25 mouse cellular contexts compared by ENCODE assay signal in genomic region chr6:22200133-22200532, GRCm38 (mm10).
DNase-seq lines count a peak whose midpoint lies in the region; ATAC-seq and TF ChIP-seq lines count a peak whose summit lies in the region.
"Had no signal": no experiment of that assay in that cellular context is flagged by ENCODE, and none has a peak within 500 bp of the region (broad histone marks: within the 10 kb centered on the region; RNA-seq: fewer than 3 reads in every experiment).

No protein-coding gene starts in this region.

- no peaks in the 10 kb centered on the region for H3K4me1 ChIP-seq in heart, embryonic 10.5 days
- H3K4me1 ChIP-seq in CH12.LX (ENCODE audit: control insufficient read depth in 1 of 2, insufficient read depth in 2 of 2): peaks cover 31 to 45% of the 10 kb centered on the region in 2 experiments
- H3K4me1 ChIP-seq in midbrain, embryonic 14.5 days (ENCODE audit: control insufficient read depth, insufficient read depth, low read length): no peaks in the 10 kb centered on the region

- TF ChIP-seq POLR2A in CH12.LX (IDR thresholded peaks at IDR 0.05; ENCODE audit: low read depth, low read length): no peak

- H3K79me2 ChIP-seq in CH12.LX (replicated peaks; ENCODE audit: control insufficient read depth, extremely low read depth, insufficient read depth, poor library complexity, severe bottlenecking): no peaks in the 10 kb centered on the region

- H3K27ac ChIP-seq in heart, embryonic 10.5 days: no peak overlapping the region
- peak overlapping the region; percentile 62 for H3K27ac ChIP-seq in CH12.LX (ENCODE audit: insufficient read depth, low read depth)
- H3K27ac ChIP-seq in midbrain, embryonic 14.5 days (replicated peaks; ENCODE audit: low read depth, low read length): no peak overlapping the region
- H3K27ac ChIP-seq: embryonic facial prominence, embryonic 13.5 days; embryonic facial prominence, embryonic 15.5 days; forebrain, embryonic 10.5 days; forebrain, embryonic 12.5 days had no signal

- no peaks in the 10 kb centered on the region for H3K9me3 ChIP-seq in heart, embryonic 10.5 days
- no peaks in the 10 kb centered on the region for H3K9me3 ChIP-seq in CH12.LX (replicated peaks; ENCODE audit: low read length)
- H3K9me3 ChIP-seq in midbrain, embryonic 14.5 days (ENCODE audit: control insufficient read depth, low read length): no peaks in the 10 kb centered on the region
- H3K9me3 ChIP-seq: embryonic facial prominence, embryonic 13.5 days; embryonic facial prominence, embryonic 15.5 days; forebrain, embryonic 10.5 days; forebrain, embryonic 12.5 days; G1E had no signal

- no peak overlapping the region for H3K4me3 ChIP-seq in heart, embryonic 10.5 days
- H3K4me3 ChIP-seq in CH12.LX (replicated peaks in 1 of 3; ENCODE audit: low read depth in 2 of 3, low read length in 2 of 3, poor library complexity in 1 of 3): no peak overlapping the region
- no peak overlapping the region for H3K4me3 ChIP-seq in midbrain, embryonic 14.5 days (replicated peaks; ENCODE audit: low read depth, low read length)
- H3K4me3 ChIP-seq: embryonic facial prominence, embryonic 13.5 days; embryonic facial prominence, embryonic 15.5 days; erythroblast, embryonic 14.5 days; forebrain, embryonic 10.5 days; forebrain, embryonic 12.5 days had no signal

- TF ChIP-seq RAD21 in CH12.LX (IDR thresholded peaks at IDR 0.05; ENCODE audit: low read depth, low read length): no peak

- H3K9ac ChIP-seq in CH12.LX (ENCODE audit: insufficient read depth, low read depth): peak overlapping the region; percentile 33; the same call in 1 of the 2 replicates
- no peak overlapping the region for H3K9ac ChIP-seq in midbrain, embryonic 14.5 days (replicated peaks; ENCODE audit: low read length)
- H3K9ac ChIP-seq: embryonic facial prominence, embryonic 13.5 days; embryonic facial prominence, embryonic 15.5 days; forebrain, embryonic 12.5 days had no signal

- no peak overlapping the region for H3K4me2 ChIP-seq in CH12.LX (ENCODE audit: insufficient read depth, low read depth, poor library complexity, severe bottlenecking)
- H3K4me2 ChIP-seq in midbrain, embryonic 14.5 days (ENCODE audit: low read length): no peak overlapping the region
- H3K4me2 ChIP-seq: embryonic facial prominence, embryonic 13.5 days; embryonic facial prominence, embryonic 15.5 days; forebrain, embryonic 12.5 days had no signal

- WGBS in heart, embryonic 10.5 days: 79% methylated on average over 3 of the region's 3 CpGs
- WGBS in midbrain, embryonic 14.5 days: 92% methylated on average over 3 of the region's 3 CpGs

- DNase-seq in heart, embryonic 10.5 days (ENCODE audit: low spot score): peak; percentile 25
- no peak for DNase-seq in heart, adult 18-20 months
- no peak for DNase-seq in CH12.LX (ENCODE audit: extremely low read depth)
- peak; percentile 29 for DNase-seq in brain, adult 2 months (ENCODE audit: low read depth, low spot score)
- no peak for DNase-seq in embryo, embryonic 10 days (ENCODE audit: low spot score)
- no peak for DNase-seq in midbrain, embryonic 14.5 days
- DNase-seq: adrenal gland, adult 8-10 months; adrenal gland, postnatal 14 days; adrenal gland, postnatal 36 days; cerebellum, adult 11 months; cerebellum, adult 18-20 months; cerebellum, adult 9-10 months; cerebellum, postnatal 10 days; cerebellum, postnatal 25 days; embryo, embryonic 11 days had no signal

- TF ChIP-seq CTCF in CH12.LX (conservative IDR thresholded peaks at IDR 0.05 in 1 of 2, IDR thresholded peaks at IDR 0.05 in 1 of 2; ENCODE audit: low read depth in 2 of 2, low read length in 2 of 2): no peak

- no peak for ATAC-seq in midbrain, embryonic 14.5 days (ENCODE audit: low FRiP score, low TSS enrichment)
- ATAC-seq: activated CD4-positive, CD25-positive, alpha-beta regulatory T cell, adult 4 months; forebrain, embryonic 14.5 days; forebrain, embryonic 16.5 days; Patski had no signal

- no peaks in the 10 kb centered on the region for H3K36me3 ChIP-seq in heart, embryonic 10.5 days
- no peaks in the 10 kb centered on the region for H3K36me3 ChIP-seq in CH12.LX (replicated peaks in 1 of 2; ENCODE audit: control insufficient read depth in 1 of 2, insufficient read depth in 1 of 2, low read length in 1 of 2)
- H3K36me3 ChIP-seq in midbrain, embryonic 14.5 days (ENCODE audit: control insufficient read depth, insufficient read depth, low read length): no peaks in the 10 kb centered on the region
- H3K36me3 ChIP-seq: embryonic facial prominence, embryonic 15.5 days; forebrain, embryonic 10.5 days; forebrain, embryonic 12.5 days; G1E had no signal

- dilution Hi-C loops in CH12.LX (cut with MboI; ENCODE audit: extremely low pct_ligation_motif_present, extremely low pct_unique_long_range_greater_than_20kb, low sequenced_read_pairs): no loop called here

- H3K27me3 ChIP-seq in heart, embryonic 10.5 days (ENCODE audit: insufficient read depth, poor library complexity, severe bottlenecking): no peaks in the 10 kb centered on the region
- no peaks in the 10 kb centered on the region for H3K27me3 ChIP-seq in CH12.LX (replicated peaks)
- H3K27me3 ChIP-seq in midbrain, embryonic 14.5 days (ENCODE audit: control insufficient read depth, insufficient read depth, low read length): no peaks in the 10 kb centered on the region
- H3K27me3 ChIP-seq: embryonic facial prominence, embryonic 13.5 days; embryonic facial prominence, embryonic 15.5 days; forebrain, embryonic 12.5 days; Patski had no signal

- in situ Hi-C loops in CH12.LX (cut with MboI; ENCODE audit: low pct_ligation_motif_present, low pct_unique_long_range_greater_than_20kb, low sequenced_read_pairs): no loop called here

- TF ChIP-seq EP300 in CH12.LX (IDR thresholded peaks at IDR 0.05; ENCODE audit: low read length): no peak

TF ChIP-seq in CH12.LX, 34 proteins besides CTCF, POLR2A, EP300 and RAD21:
- no peak for TF ChIP-seq KAT2A (IDR thresholded peaks at IDR 0.05; ENCODE audit: insufficient replicate concordance, low read length)
- no peak for TF ChIP-seq MYC (IDR thresholded peaks at IDR 0.05; ENCODE audit: low read depth, low read length)
- no peak for TF ChIP-seq ELF1 (IDR thresholded peaks at IDR 0.05; ENCODE audit: low read depth, low read length)
- no peak for TF ChIP-seq ZKSCAN1 (IDR thresholded peaks at IDR 0.05; ENCODE audit: borderline replicate concordance, low read depth, low read length)
- TF ChIP-seq ZC3H11A (IDR thresholded peaks at IDR 0.05; ENCODE audit: low read depth, low read length): no peak
- no peak for TF ChIP-seq NRF1 (IDR thresholded peaks at IDR 0.05; ENCODE audit: low read depth, low read length)
- TF ChIP-seq MAFK (IDR thresholded peaks at IDR 0.05; ENCODE audit: insufficient replicate concordance, low read length): no peak
- TF ChIP-seq TBP (conservative IDR thresholded peaks at IDR 0.05; ENCODE audit: low read depth, low read length): no peak
- TF ChIP-seq MEF2A (IDR thresholded peaks at IDR 0.05; ENCODE audit: borderline replicate concordance, low read depth, low read length): no peak
- TF ChIP-seq RCOR1 (conservative IDR thresholded peaks at IDR 0.05; ENCODE audit: low read depth, low read length): no peak

Comparison
In these comparisons a context has a peak if more than half of its experiments do, and no peak if none do; other contexts are left out.
1. DNase-seq: peak in heart, embryonic 10.5 days (single experiment) and brain, adult 2 months (single experiment); none in heart, adult 18-20 months (0 of 2), CH12.LX (single experiment), embryo, embryonic 10 days (single experiment) and midbrain, embryonic 14.5 days (single experiment).